Mouse (Mus musculus) MN1 (cell line): ENCODE data around the gene Mum1.

Experiments used
- DNase-seq: peaks from one replicate; pipeline ENCODE4 v3.0.0-alpha.2; 2016; ENCODE audit warnings: low spot score

Mum1 gene

GRCm38 (mm10) chr10:80250573-80250972 lies 24.3 kb downstream of the Mum1 start:
- no peak for DNase-seq

GRCm38 (mm10) chr10:80252011-80252410 lies 25.8 kb downstream of the Mum1 start:
- DNase-seq, result no peak

GRCm38 (mm10) chr10:80252493-80253274 lies 26.4 kb downstream of the Mum1 start:
- DNase-seq, result no peak

- DNase-seq, result no peak
These were observed 27.3 kb downstream of the Mum1 start for GRCm38 (mm10) chr10:80253551-80253950.

- no peak for DNase-seq
These were observed 28.4 kb downstream of the Mum1 start for GRCm38 (mm10) chr10:80254331-80255297.

- DNase-seq, result peak; percentile 83
These were observed 29.8 kb downstream of the Mum1 start for GRCm38 (mm10) chr10:80255881-80256535.

GRCm38 (mm10) chr10:80257936-80258335 lies 31.7 kb downstream of the Mum1 start:
- DNase-seq, result no peak

GRCm38 (mm10) chr10:80258752-80259462 lies 32.7 kb downstream of the Mum1 start:
- no peak for DNase-seq

GRCm38 (mm10) chr10:80259463-80259805 lies 33.2 kb downstream of the Mum1 start:
- DNase-seq, result no peak

- peak; percentile 79 for DNase-seq
These were observed 33.8 kb downstream of the Mum1 start for GRCm38 (mm10) chr10:80259861-80260641.

- peak; percentile 92 for DNase-seq
These were observed 34.7 kb downstream of the Mum1 start, which contains the start of the genes Gamt and Dazap1 for GRCm38 (mm10) chr10:80260642-80261584. TSS of gene Gamt (minus strand) at chr10:80261012. TSS of gene Dazap1 (plus strand) at chr10:80261486.

GRCm38 (mm10) chr10:80261585-80261968 lies 35.3 kb downstream of the Mum1 start:
- peak; percentile 95 for DNase-seq

- DNase-seq, result no peak
These were observed 35.9 kb downstream of the Mum1 start for GRCm38 (mm10) chr10:80262169-80262568.

- DNase-seq, result no peak
These were observed 36.6 kb downstream of the Mum1 start for GRCm38 (mm10) chr10:80262776-80263365.

- DNase-seq, result peak; percentile 98
These were observed 38.3 kb downstream of the Mum1 start for GRCm38 (mm10) chr10:80264341-80265148.

GRCm38 (mm10) chr10:80265149-80265486 lies 38.9 kb downstream of the Mum1 start:
- no peak for DNase-seq

GRCm38 (mm10) chr10:80270099-80270498 lies 43.9 kb downstream of the Mum1 start:
- no peak for DNase-seq

GRCm38 (mm10) chr10:80270734-80271181 lies 44.5 kb downstream of the Mum1 start:
- DNase-seq, result no peak
